Mouse (Mus musculus) forebrain, embryonic 12.5 days (tissue): ENCODE measurements around the gene Sorbs1. TPM values are rescaled to one million over a fixed set of nuclear protein-coding genes. Genes with fewer than 3 reads are reported as not detected.

ENCODE experiments used
- ATAC-seq: fragments of 200-750 bp; cut with Nextera tagmentation; 2 replicates; pipeline ENCODE4 v1.8.0; 2017; ENCODE audit warnings: moderate TSS enrichment; ENCODE audit not compliant: low FRiP score
- H3K27ac ChIP-seq: fragments of 300-500 bp; sonication (generic); 2 replicates; pipeline ENCODE4 v1.5.1; 2016; ENCODE audit warnings: mild to moderate bottlenecking
- H3K27me3 ChIP-seq: fragments of 300-500 bp; sonication (generic); 2 replicates; pipeline ENCODE4 v1.6.1; 2016; ENCODE audit warnings: mild to moderate bottlenecking
- H3K36me3 ChIP-seq: fragments of 300-500 bp; sonication (generic); replicated peaks from 2 replicates; pipeline ENCODE4 v1.6.1; 2016; ENCODE audit warnings: mild to moderate bottlenecking
- H3K4me1 ChIP-seq: fragments of 300-500 bp; sonication (generic); 2 replicates; pipeline ENCODE4 v1.6.1; 2016
- H3K4me2 ChIP-seq: fragments of 300-500 bp; sonication (generic); 2 replicates; pipeline ENCODE4 v1.6.1; 2016; ENCODE audit warnings: mild to moderate bottlenecking, moderate library complexity
- H3K4me3 ChIP-seq: fragments of 300-500 bp; sonication (generic); replicated peaks from 2 replicates; pipeline ENCODE4 v1.5.1; 2016; ENCODE audit warnings: mild to moderate bottlenecking
- H3K9ac ChIP-seq: fragments of 300-500 bp; sonication (generic); 2 replicates; pipeline ENCODE4 v1.6.1; 2016; ENCODE audit warnings: mild to moderate bottlenecking
- H3K9me3 ChIP-seq: fragments of 300-500 bp; sonication (generic); 2 replicates; pipeline ENCODE4 v1.6.1; 2016
- WGBS: fragments of 180-500 bp; shearing (Covaris S2); methylation state at CpG from one replicate; pipeline ENCODE4 v1.1.7; 2016; 5-methylcytosine and 5-hydroxymethylcytosine counted together
- polyA plus RNA-seq: library from polyadenylated mRNA; unstranded; fragments of >200 nt; fragmentation: Nextera tagmentation; extraction: Ambion mirVana; gene quantifications from 2 replicates; pipeline ENCODE4 v1.2.1, GENCODE M21; 2016

The Sorbs1 gene
- polyA plus RNA-seq, 1 experiment from 2014 or later: 69.3 TPM

GRCm38 (mm10) chr19:40248476-40248875 is 265.1 kb downstream of the Sorbs1 start:
- 93% methylated on average over 5 of the region's 5 CpGs for WGBS
- no peak overlapping the region for H3K4me2 ChIP-seq
- no peaks in the 10 kb centered on the region for H3K27me3 ChIP-seq
- no peaks in the 10 kb centered on the region for H3K36me3 ChIP-seq
- no peak overlapping the region for H3K9ac ChIP-seq
- no peak overlapping the region for H3K27ac ChIP-seq
- no peak for ATAC-seq
- no peak overlapping the region for H3K4me3 ChIP-seq
- H3K9me3 ChIP-seq: no peaks in the 10 kb centered on the region
- H3K4me1 ChIP-seq: 0 out of 2 replicates have a peak, but pooled peaks cover 5% of the 10 kb centered on the region

- 16% methylated on average over 5 of the region's 5 CpGs for WGBS
- H3K27me3 ChIP-seq: no peaks in the 10 kb centered on the region
- H3K36me3 ChIP-seq: no peaks in the 10 kb centered on the region
- H3K9me3 ChIP-seq: no peaks in the 10 kb centered on the region
- H3K4me3 ChIP-seq: no peak overlapping the region
- H3K9ac ChIP-seq: no peak overlapping the region
- ATAC-seq: no peak
- H3K4me1 ChIP-seq: 0 out of 2 replicates have a peak, but pooled peaks cover 5% of the 10 kb centered on the region
- H3K27ac ChIP-seq: no peak overlapping the region
- H3K4me2 ChIP-seq: no peak overlapping the region
Observed at GRCm38 (mm10) chr19:40247268-40247666, 266.3 kb downstream of the Sorbs1 start.

DNA sequence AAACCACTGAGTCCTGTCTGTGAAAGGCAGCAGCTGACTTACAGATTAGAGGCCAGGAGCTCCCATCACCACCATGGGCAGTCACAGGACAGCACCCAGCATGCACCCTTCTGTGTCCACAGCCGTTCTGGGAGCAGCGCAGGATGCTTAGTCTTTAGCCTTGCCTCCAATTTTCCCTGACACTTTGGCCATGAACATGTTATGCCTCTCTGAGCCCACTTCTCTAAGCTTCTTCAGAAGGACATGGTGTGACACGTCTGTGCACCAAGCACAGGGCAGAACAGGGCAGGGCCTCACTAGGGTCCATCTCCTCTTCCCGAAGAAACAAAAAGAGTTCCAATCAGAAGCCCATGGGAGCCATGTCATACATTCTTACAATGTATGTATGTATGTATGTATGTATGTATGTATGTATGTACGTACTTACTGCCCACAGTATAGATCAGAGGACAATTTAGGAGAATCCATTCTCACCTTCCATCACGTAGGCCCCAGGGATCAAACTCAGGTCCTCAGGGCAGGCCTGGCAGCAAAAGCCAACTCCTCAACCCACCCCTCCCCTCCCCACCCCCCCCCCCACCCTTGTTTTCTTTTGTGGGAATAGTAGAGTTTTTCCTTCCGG is 266.8 kb downstream of the Sorbs1 start:
- ATAC-seq: no peak
- Histone ChIP-seq H3K4me1 (0 out of 2 replicates have a peak, but pooled peaks cover 5% of the 10 kb centered on the region), H3K9ac (no peak overlapping the region), H3K36me3 (no peaks in the 10 kb centered on the region), H3K9me3 (no peaks in the 10 kb centered on the region), H3K4me2 (no peak overlapping the region), H3K4me3 (no peak overlapping the region), H3K27me3 (no peaks in the 10 kb centered on the region), H3K27ac (no peak overlapping the region)
- WGBS: 67% methylated on average over 7 of the region's 7 CpGs

Other genes with a start within 250 kb of the Sorbs1 start
- gene Pdlim1, start 241.9 kb downstream of the Sorbs1 start, polyA plus RNA-seq: 48.9 and 58.9 TPM in 2 replicates
- 98.5 and 107 TPM in 2 replicates for gene Aldh18a1, start 74.7 kb upstream of the Sorbs1 start, polyA plus RNA-seq
- 13.8 and 14.0 TPM in 2 replicates for gene Tctn3, start 98.5 kb upstream of the Sorbs1 start, polyA plus RNA-seq
- gene Entpd1, start 98.6 kb upstream of the Sorbs1 start, polyA plus RNA-seq: 11.2 and 12.6 TPM in 2 replicates
- 0.38 TPM in 1 of 2 replicates, not detected in the other for gene Cc2d2b, start 235.0 kb upstream of the Sorbs1 start, polyA plus RNA-seq